Mouse (Mus musculus): ENCODE measurements around the gene Scarf2.

DNA sequence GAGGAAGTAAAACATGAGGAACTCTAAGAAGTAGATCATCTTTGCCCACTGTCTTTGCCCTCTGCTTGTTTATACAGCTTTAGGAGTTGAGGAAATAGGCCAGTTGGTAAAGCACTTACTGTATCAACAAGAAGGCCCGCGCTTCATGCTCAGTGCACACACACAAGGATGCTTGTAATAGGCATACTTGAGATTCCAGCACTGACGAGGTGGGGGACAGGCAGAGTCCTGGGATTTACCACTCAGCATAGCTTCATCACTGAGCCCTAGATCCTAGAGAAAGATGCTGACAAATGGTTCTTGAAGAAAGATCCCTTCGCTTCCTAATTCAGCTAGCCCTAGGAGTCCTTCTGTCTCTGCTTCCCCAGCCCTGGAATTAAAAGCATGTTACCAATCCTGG is 16.1 kb downstream of the Scarf2 start:
- TF ChIP-seq CTCF (IDR thresholded peaks at IDR 0.05; ENCODE audit: borderline replicate concordance, control insufficient read depth, extremely low read depth, insufficient read depth, low read length, poor library complexity): no peak
- no peak for TF ChIP-seq POLR2A (IDR thresholded peaks at IDR 0.05; ENCODE audit: control insufficient read depth, extremely low read depth, insufficient read depth, low read length, poor library complexity)

Data from thymus, adult 2 months (tissue).